Mouse (Mus musculus) kidney, adult 2 months (tissue): ENCODE measurements around the gene Cfap221. TPM values are rescaled to one million over a fixed set of nuclear protein-coding genes. Genes with fewer than 3 reads are reported as not detected.

Source experiments
- DNase-seq: peaks from one replicate; pipeline ENCODE4 v3.0.0; 2021
- H3K27ac ChIP-seq: fragments of 200-500 bp; 2 replicates; pipeline ENCODE4 v1.5.1; 2012; ENCODE audit warnings: low read depth, low read length, control low read depth, inconsistent platforms; ENCODE audit not compliant: insufficient read depth
- H3K27me3 ChIP-seq: fragments of 200-500 bp; replicated peaks from 2 replicates; pipeline ENCODE4 v1.6.1; 2012; ENCODE audit warnings: mild to moderate bottlenecking, moderate library complexity, low read length, inconsistent platforms; ENCODE audit not compliant: control insufficient read depth, insufficient read depth
- H3K36me3 ChIP-seq: fragments of 200-500 bp; 2 replicates; pipeline ENCODE4 v1.6.1; 2012; ENCODE audit warnings: mild to moderate bottlenecking, moderate library complexity, low read length, inconsistent platforms; ENCODE audit not compliant: control insufficient read depth, insufficient read depth
- H3K4me1 ChIP-seq: fragments of 200-500 bp; 2 replicates; pipeline ENCODE4 v1.6.1; 2011; ENCODE audit warnings: low read length; ENCODE audit not compliant: control insufficient read depth, insufficient read depth
- H3K4me3 ChIP-seq: fragments of 200-500 bp; 2 replicates; pipeline ENCODE4 v1.5.1; 2011; ENCODE audit warnings: mild to moderate bottlenecking, low read depth, low read length, control low read depth; ENCODE audit not compliant: insufficient read depth
- CTCF ChIP-seq: fragments of 200-500 bp; conservative IDR thresholded peaks from 2 replicates; pipeline ENCODE4 v1.5.1; 2011; ENCODE audit warnings: low read depth, mild to moderate bottlenecking, control low read depth, low read length, moderate library complexity, mixed read lengths; ENCODE audit not compliant: insufficient read depth, insufficient read length
- POLR2A ChIP-seq: fragments of 200-500 bp; IDR thresholded peaks from one replicate; pipeline ENCODE4 v1.6.1; 2011; ENCODE audit warnings: low read depth, low read length, control low read depth
- WGBS: fragments of 180-500 bp; shearing (Covaris S2); methylation state at CpG from one replicate; pipeline ENCODE4 v1.1.7; 2018; 5-methylcytosine and 5-hydroxymethylcytosine counted together
- polyA plus RNA-seq: library from polyadenylated mRNA; depleted of rRNA; stranded (reverse); fragments of >200 nt; gene quantifications from 2 replicates; pipeline ENCODE4 v1.2.3, GENCODE M21; 2012

Gene Cfap221
- polyA plus RNA-seq, 1 experiment: not detected

GRCm38 (mm10) chr1:119902551-119903230, 94.3 kb downstream of the Cfap221 start:
- peak; percentile 9 for DNase-seq
- TF ChIP-seq POLR2A (no peak), CTCF (no peak)
- H3K36me3 ChIP-seq: no peaks in the 10 kb centered on the region
- no peak overlapping the region for H3K4me3 ChIP-seq
- no peaks in the 10 kb centered on the region for H3K27me3 ChIP-seq
- H3K4me1 ChIP-seq: no peaks in the 10 kb centered on the region
- WGBS: 57% methylated on average over 8 of the region's 8 CpGs
- H3K27ac ChIP-seq: no peak overlapping the region

- 78% methylated on average over 11 of the region's 11 CpGs for WGBS
- Histone ChIP-seq H3K36me3 (no peaks in the 10 kb centered on the region), H3K27ac (no peak overlapping the region), H3K4me1 (no peaks in the 10 kb centered on the region), H3K4me3 (no peak overlapping the region), H3K27me3 (no peaks in the 10 kb centered on the region)
- DNase-seq: peak; percentile 37
- TF ChIP-seq POLR2A: no peak
- TF ChIP-seq CTCF: no peak
Observed at GRCm38 (mm10) chr1:119899195-119900123, 97.6 kb downstream of the Cfap221 start.

- WGBS: 32% methylated on average over 6 of the region's 6 CpGs
Observed at GRCm38 (mm10) chr1:119894936-119895335, 102.1 kb downstream of the Cfap221 start.

GRCm38 (mm10) chr1:119893600-119893999, 103.4 kb downstream of the Cfap221 start:
- 87% methylated on average over 3 of the region's 3 CpGs for WGBS
- H3K27ac ChIP-seq: no peak overlapping the region
- H3K4me1 ChIP-seq: no peaks in the 10 kb centered on the region
- TF ChIP-seq CTCF (no peak), POLR2A (no peak)
- H3K4me3 ChIP-seq: no peak overlapping the region
- no peaks in the 10 kb centered on the region for H3K27me3 ChIP-seq
- no peaks in the 10 kb centered on the region for H3K36me3 ChIP-seq
- DNase-seq: no peak

More at GRCm38 (mm10) chr1:119894936-119895335, 102.1 kb downstream of the Cfap221 start:
- Histone ChIP-seq H3K4me3 (no peak overlapping the region), H3K27me3 (no peaks in the 10 kb centered on the region), H3K4me1 (no peaks in the 10 kb centered on the region), H3K27ac (no peak overlapping the region), H3K36me3 (no peaks in the 10 kb centered on the region)
- DNase-seq: peak; percentile 78
- no peak for TF ChIP-seq POLR2A
- peak; percentile 83 for TF ChIP-seq CTCF

GRCm38 (mm10) chr1:119892933-119893332, 104.1 kb downstream of the Cfap221 start:
- Histone ChIP-seq H3K4me3 (no peak overlapping the region), H3K36me3 (no peaks in the 10 kb centered on the region), H3K27me3 (no peaks in the 10 kb centered on the region), H3K4me1 (no peaks in the 10 kb centered on the region), H3K27ac (no peak overlapping the region)
- WGBS: 79% methylated on average over 6 of the region's 6 CpGs
- TF ChIP-seq CTCF (no peak), POLR2A (no peak)
- no peak for DNase-seq

GRCm38 (mm10) chr1:119891865-119892264, 105.2 kb downstream of the Cfap221 start:
- DNase-seq: no peak
- TF ChIP-seq CTCF (no peak), POLR2A (no peak)
- Histone ChIP-seq H3K27ac (no peak overlapping the region), H3K27me3 (no peaks in the 10 kb centered on the region), H3K4me3 (no peak overlapping the region), H3K36me3 (no peaks in the 10 kb centered on the region), H3K4me1 (no peaks in the 10 kb centered on the region)
- WGBS: 86% methylated on average over 4 of the region's 4 CpGs

GRCm38 (mm10) chr1:119891149-119891548, 105.9 kb downstream of the Cfap221 start:
- 85% methylated on average over 9 of the region's 9 CpGs for WGBS

More at GRCm38 (mm10) chr1:119891149-119891548, 105.9 kb downstream of the Cfap221 start:
- Histone ChIP-seq H3K4me1 (no peaks in the 10 kb centered on the region), H3K27ac (no peak overlapping the region), H3K27me3 (no peaks in the 10 kb centered on the region), H3K4me3 (no peak overlapping the region), H3K36me3 (no peaks in the 10 kb centered on the region)
- TF ChIP-seq POLR2A: no peak
- no peak for TF ChIP-seq CTCF
- DNase-seq: no peak
